Mouse (Mus musculus) urinary bladder, postnatal 25 days (tissue): ENCODE data around the gene Spr.
"Not testable (repeated sequence)": the region's sequence is repeated elsewhere in the genome, so short reads cannot be mapped to it uniquely, and the experiment has no call there.

ENCODE experiments used
- DNase-seq: peaks from one replicate; pipeline ENCODE4 v3.0.0; 2022; ENCODE audit warnings: low spot score

The Spr gene

GRCm38 (mm10) chr6:85137217-85138035 is at the start of gene Spr:
Spr (minus strand) TSS chr6:85137766.
- DNase-seq = peak; percentile 92

- DNase-seq = no peak
Observed at GRCm38 (mm10) chr6:85186744-85187059, 49.1 kb upstream of the Spr start.

- DNase-seq = no peak
Observed at GRCm38 (mm10) chr6:85186033-85186743, 48.6 kb upstream of the Spr start.

GRCm38 (mm10) chr6:85183951-85184350 is 46.4 kb upstream of the Spr start:
- no peak for DNase-seq

- no peak for DNase-seq
Observed at GRCm38 (mm10) chr6:85180036-85180435, 42.5 kb upstream of the Spr start.

- no peak for DNase-seq
Observed at GRCm38 (mm10) chr6:85179569-85179968, 42.0 kb upstream of the Spr start.

GRCm38 (mm10) chr6:85165440-85165921 is 27.9 kb upstream of the Spr start:
- no peak for DNase-seq

- DNase-seq = peak; percentile 65
Observed at GRCm38 (mm10) chr6:85160201-85160923, 22.8 kb upstream of the Spr start.

- DNase-seq = peak; percentile 55
Observed at GRCm38 (mm10) chr6:85159092-85159760, 21.7 kb upstream of the Spr start.

GRCm38 (mm10) chr6:85158040-85158804 is 20.7 kb upstream of the Spr start:
- DNase-seq = not testable (repeated sequence)

GRCm38 (mm10) chr6:85156551-85156950 is 19.0 kb upstream of the Spr start:
- not testable (repeated sequence) for DNase-seq

- peak; percentile 22 for DNase-seq
Observed at GRCm38 (mm10) chr6:85154861-85155528, 17.4 kb upstream of the Spr start.

GRCm38 (mm10) chr6:85153970-85154540 is 16.5 kb upstream of the Spr start:
- peak; percentile 60 for DNase-seq

- DNase-seq = no peak
Observed at GRCm38 (mm10) chr6:85150386-85150785, 12.8 kb upstream of the Spr start.

- no peak for DNase-seq
Observed at GRCm38 (mm10) chr6:85147636-85148035, 10.1 kb upstream of the Spr start.

- no peak for DNase-seq
Observed at GRCm38 (mm10) chr6:85144466-85144865, 6.9 kb upstream of the Spr start.

- DNase-seq = peak; percentile 29
Observed at GRCm38 (mm10) chr6:85141013-85141412, 3.4 kb upstream of the Spr start.

- DNase-seq = no peak
Observed at GRCm38 (mm10) chr6:85139534-85139933, 2.0 kb upstream of the Spr start.

- not testable (repeated sequence) for DNase-seq
Observed at GRCm38 (mm10) chr6:85136784-85137183, 782 bp downstream of the Spr start.

GRCm38 (mm10) chr6:85132794-85133193 is 4.8 kb downstream of the Spr start:
- DNase-seq = peak; percentile 27
